Mouse (Mus musculus) MEL-GATA-1-ER (cell line): Measurements from ENCODE around the gene Olfr872.
"Not testable (repeated sequence)": the region's sequence is repeated elsewhere in the genome, so short reads cannot be mapped to it uniquely, and the experiment has no call there.

ENCODE experiments used
- DNase-seq: peaks from one replicate; pipeline ENCODE4 v3.0.0-alpha.2; 2012; ENCODE audit warnings: low read depth; ENCODE audit errors: extremely low read depth

Olfr872 gene

GRCm38 (mm10) chr9:20236819-20237218, at the start of gene Olfr872:
Olfr872 (plus strand) TSS chr9:20237119.
- DNase-seq = no peak

DNA sequence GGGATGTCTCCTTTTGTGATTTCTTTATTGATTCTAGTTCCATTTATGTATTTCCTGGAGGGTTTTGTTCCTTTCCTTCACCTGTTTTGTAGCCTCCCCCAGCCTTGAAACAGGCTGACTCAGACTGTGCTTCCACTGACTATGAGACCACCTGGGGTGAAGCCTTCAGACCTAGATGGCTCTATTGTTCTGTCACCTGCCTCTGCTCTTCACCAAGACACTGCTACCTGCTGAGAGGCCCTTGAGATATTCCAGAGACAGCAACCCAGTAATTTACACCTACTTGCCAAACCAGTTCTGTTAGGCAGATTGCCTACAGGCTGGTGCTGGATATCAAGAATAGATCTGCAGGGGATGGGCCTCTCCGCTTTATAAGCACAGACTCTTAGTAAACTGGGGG, 34.8 kb upstream of the Olfr872 start:
- no peak for DNase-seq

DNA sequence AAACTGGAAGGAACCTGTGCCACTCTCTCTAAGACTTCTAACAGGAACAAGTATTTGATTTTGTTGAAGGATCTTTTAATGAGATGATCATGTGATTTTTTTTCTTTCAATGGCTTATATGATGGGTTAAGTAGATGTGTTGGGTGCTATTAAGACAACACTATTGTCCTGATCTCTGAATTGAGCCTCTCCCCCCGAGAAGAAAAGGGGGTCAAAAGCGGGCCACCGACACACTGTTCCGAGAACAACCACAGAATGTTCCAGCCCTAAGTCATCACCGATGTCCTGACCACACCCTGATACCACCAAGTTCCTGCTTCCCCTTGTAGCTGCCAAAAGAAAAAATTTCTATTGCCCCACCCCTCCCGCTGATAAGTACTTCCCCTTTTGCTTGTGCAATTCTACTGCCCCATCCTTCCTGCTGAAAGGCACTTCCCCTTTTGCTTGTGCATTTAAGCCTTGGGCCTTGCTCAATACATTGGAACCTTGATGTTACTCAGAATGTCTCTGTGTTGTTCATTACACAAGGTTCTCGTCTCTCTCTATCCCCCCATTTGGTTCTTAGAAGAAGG, 33.4 kb upstream of the Olfr872 start:
- peak; percentile 24 for DNase-seq

GRCm38 (mm10) chr9:20210812-20211211, 26.1 kb upstream of the Olfr872 start:
- DNase-seq = no peak

DNA sequence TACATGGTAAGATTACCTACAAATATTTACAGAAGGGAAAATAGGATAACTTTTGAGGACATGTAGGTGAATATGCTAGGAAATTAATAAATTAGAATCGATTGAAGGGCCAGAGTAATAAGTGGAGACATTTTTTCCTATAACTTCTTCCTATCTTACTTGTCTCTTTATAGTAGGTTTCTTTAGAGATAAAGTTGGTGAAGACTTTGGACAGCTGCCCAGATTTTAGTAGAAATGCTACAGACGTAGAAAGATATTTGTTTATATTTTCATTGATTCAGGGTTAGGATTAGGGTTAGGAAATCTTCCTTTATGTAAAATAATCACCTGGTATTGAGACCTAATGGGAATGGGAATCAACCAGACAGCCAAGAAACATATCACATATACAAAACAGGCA, 25.4 kb upstream of the Olfr872 start:
- DNase-seq = no peak

DNA sequence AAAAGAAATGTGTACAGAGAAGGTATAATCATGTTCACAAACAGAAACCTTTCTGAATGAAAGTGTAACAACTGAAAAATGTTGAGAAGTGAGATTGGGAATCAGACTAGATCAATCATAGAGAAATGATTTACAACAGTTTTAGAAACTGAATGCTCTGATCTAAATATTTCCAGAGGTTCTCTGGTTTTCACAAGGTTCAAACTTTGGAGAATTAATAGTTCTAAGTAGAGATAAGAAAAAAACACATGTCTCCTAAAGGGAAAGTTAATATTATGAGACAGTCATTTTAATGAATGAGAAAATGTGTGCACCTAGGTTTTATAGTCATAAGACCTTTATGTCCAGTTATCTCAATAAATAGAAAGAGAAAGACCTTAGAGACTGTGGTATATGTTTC, 25.0 kb upstream of the Olfr872 start, which contains the start of gene Olfr871:
TSS of gene Olfr871 (plus strand) at position 301 of the 400 bp plus-strand sequence.
- DNase-seq = no peak

GRCm38 (mm10) chr9:20237378-20237777, 459 bp downstream of the Olfr872 start:
- peak; percentile 68 for DNase-seq

GRCm38 (mm10) chr9:20282051-20282450, 45.1 kb downstream of the Olfr872 start, which contains the start of gene Olfr39:
Olfr39 (plus strand) TSS chr9:20282351.
- DNase-seq = no peak

DNA sequence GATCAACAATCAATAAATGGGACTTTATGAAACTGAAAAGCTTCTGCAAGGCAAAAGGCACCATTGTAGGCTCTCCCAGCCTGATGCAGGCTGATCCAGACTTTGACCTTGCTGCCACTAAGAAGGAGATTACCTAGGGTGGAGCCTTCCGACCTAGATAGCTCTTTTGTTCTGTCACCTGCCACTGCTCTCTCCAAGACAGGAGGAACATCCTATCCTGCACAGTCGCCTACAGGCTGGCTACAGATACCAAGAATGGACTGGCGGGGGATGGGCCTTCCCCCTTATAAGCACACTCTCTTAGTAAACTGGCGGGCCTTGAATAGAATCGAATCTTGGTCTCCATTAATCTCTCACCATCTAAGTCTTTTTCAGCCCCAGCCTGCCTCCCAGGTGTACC, 58.6 kb downstream of the Olfr872 start:
- not testable (repeated sequence) for DNase-seq

- DNase-seq = no peak
Observed at GRCm38 (mm10) chr9:20298232-20298631, 61.3 kb downstream of the Olfr872 start, which contains the start of gene Olfr873. Olfr873 (plus strand) TSS chr9:20298532.
